Mouse (Mus musculus) frontal cortex, postnatal 36 days (tissue): ENCODE data around the gene Itln1.
"Not testable (repeated sequence)": the region's sequence is repeated elsewhere in the genome, so short reads cannot be mapped to it uniquely, and the experiment has no call there.

Source experiments
- DNase-seq, 2 experiments: peaks; one replicate each; pipeline ENCODE4 v3.0.0; 2022; ENCODE audit warnings: low spot score in 2 of 2

The Itln1 gene

DNA sequence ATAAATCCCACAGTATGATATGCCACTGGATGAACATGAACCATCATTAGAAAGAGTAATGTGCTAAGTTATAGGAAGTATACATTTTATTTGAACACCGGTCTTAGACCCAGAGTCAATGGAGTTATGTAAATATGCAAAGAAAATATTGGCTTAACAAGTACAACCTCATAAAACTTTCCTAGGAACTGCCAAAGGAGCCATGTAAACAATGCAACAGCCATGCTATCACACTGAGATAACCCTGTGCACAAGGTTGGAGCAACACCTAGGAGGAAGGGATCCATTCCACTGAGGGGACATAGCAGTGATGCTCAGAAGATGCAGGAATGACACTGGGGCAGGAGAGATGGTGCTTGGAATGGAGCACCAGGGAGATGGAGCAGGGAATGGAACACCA, 21.3 kb downstream of the Itln1 start:
- DNase-seq = no peak

DNA sequence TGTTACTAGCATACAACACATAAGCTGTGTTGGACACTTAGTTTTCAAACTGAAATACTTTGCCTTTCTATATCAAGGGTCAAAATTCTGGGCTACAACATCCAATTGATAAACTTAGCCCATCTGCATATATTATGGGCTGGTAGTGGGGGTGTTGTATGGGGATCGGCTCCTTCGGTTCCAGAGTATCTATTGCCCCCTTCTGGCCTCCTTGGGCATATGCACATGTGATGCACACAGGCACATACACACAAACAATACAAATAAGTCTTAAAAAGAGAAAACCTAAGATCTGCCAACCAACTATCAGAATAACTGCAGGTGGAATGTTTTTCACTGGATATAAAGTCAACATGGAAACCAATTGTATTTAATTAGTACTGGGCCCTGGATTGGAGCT, 21.9 kb downstream of the Itln1 start:
- DNase-seq = no peak

DNA sequence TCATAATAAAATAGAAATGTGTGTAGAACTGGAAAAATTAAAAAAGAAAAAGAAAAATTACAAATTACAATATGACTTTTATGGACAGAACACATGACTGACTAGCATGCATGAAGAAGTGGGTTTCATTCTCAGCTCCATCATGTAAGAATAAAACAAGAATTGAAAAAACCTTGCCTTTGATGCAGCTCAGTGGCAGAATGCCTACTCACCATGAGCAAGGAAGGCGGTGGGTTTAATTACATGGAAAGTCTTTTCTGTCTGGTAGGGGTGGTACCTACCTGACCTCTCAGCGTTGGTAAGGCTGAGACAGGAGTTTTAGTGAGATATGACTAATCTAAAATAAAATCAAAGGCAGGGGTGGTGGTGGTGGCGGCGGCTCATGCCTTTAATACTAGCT, 30.5 kb downstream of the Itln1 start:
- no peak for DNase-seq

DNA sequence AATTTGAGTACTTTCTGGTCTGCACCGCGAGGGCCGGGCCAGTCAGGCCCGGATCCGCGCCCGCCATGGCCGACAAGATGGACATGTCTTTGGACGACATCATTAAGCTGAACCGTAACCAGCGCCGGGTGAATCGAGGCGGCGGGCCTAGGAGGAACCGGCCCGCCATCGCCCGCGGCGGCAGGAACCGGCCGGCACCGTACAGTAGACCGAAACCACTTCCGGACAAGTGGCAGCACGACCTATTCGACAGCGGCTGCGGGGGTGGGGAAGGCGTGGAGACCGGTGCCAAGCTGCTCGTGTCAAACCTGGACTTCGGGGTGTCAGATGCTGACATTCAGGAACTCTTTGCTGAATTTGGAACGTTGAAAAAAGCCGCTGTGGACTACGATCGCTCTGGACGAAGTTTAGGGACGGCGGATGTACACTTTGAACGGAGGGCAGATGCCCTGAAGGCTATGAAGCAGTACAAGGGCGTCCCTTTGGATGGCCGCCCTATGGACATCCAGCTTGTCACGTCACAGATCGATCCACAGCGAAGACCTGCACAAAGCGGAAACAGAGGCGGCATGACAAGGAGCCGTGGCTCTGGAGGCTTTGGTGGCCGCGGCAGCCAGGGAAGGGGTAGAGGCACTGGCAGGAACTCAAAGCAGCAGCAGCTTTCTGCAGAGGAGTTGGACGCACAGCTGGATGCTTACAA, 31.4 kb downstream of the Itln1 start:
- DNase-seq = peak; percentile 53 to 65

DNA sequence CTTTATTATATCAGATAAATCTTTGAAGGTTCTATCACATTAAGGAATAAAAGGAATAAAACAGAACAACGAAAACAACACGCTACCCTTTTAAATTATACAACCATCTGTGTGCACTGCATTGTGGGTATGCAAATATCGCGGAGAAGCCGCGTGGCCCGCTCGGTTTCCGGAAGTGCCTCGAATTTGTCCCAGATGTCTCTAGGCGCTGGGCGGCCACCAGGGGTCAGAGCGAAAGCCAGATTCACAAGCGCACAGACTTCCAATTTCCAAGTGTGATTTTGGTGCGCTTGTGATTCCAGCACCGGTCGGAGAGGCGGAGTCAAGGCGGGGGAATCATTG, 31.9 kb downstream of the Itln1 start, which contains the start of gene Alyref2:
Gene Alyref2, plus strand, starts transcription at position 229 of the 342 bp plus-strand sequence.
- peak; percentile 88 to 95 for DNase-seq

DNA sequence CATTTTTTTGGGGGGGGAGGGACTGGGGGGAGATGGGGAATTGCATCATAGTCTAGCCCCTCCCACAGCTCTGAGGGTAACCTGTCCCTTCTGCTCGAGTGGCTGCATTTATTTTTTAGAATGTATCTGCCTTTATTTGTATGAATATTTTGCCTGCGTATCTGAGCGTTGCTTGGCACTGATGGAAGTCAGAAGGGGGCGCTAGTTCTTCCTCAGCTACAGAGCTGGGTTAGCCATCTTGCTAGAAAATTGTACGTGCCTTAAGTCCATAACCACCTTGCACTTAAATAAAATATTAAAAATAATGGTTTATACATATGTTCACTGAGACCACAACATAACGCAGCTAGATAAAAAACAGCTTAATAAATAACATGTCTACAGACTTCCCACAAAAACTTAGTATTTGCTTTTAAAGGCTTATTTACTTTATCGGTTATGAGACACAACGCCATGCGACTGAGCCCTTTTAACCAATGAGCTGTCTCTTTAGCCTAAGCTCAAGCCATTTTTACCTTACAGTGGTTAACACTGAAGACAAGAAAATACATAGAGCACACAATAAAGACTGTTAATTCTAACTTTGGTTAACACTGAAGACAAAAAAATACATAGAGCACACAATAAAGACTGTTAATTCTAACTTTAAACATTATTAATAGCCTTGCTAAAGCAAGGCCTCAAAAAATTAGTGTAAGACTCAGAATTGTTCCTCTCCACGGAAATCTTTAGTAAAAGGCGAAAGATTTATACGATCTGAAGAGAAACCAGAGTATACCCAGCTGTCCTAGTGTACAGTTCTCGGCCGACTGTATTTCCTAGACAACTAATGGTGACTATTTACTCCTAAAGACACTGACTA, 32.5 kb downstream of the Itln1 start:
- peak in 1 of 2 experiments; percentile 12 for DNase-seq

DNA sequence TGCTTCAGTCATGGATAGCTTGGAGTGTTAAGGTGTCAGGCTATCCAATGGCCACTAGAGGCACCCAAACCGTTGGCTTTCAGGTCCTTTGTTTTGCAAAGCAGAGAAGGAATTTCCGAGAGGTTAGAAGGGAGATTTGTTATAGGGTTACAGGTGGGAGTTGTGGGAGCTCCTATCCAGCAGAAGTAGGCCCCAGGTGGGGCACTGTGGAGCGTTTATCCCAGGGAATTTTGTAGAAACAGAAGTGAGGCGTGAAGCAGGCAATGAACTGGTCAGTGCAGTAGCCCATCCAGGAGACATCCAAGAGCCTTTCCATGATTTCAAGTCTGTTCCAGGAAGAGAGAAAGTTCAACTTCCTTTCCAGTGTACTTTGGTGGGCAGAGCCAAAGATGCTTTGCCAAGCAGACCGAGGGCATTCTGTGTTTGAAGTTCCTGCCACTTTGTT, 33.4 kb downstream of the Itln1 start:
- DNase-seq = no peak

DNA sequence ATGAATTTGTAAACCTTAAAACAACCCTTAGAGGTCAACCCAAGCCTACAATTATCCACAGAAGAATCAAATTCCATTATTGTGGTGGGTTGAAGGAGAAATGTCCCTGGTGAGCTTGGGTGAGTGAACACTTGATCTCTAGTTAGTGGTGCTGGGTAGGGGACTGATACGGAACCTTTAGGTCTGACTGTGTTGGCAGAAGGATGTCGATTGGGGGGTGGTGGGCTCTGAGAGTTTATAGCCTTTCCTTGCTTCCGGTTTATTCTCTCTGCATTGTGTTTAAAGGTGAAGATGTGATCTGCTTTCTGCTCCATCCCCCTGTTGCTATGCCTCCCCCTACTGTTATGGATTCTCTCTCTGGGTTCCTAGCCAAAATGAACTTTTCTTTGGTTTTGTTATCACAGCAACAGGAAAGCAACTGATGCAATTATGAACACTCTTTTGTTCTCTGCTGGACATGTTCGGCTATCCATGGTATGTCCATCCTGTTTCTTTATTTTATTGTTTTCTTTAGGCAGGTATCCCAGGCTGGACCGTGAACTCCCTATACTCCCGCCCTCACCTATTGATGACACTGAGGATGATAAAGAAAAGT, 34.0 kb downstream of the Itln1 start:
- DNase-seq = no peak

DNA sequence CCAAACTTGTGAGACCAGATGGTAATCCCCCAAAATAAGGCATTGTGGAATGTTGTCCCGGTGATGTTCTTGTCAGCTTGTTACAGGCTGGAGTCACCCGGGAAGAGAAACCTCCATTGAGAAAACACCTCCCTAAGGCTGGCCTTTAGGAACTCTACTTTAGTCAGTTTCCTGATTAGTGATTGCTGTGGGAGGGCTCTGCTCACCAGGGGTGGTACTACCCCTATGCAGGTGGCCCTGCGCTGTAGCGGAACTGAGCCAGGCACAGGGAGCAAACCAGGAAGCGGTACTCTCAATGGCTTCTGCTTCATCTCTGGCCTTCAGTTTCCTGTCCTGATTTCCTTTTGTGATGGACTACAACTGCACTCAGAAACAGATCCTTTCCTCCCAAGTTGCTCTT, 35.2 kb downstream of the Itln1 start:
- no peak for DNase-seq

DNA sequence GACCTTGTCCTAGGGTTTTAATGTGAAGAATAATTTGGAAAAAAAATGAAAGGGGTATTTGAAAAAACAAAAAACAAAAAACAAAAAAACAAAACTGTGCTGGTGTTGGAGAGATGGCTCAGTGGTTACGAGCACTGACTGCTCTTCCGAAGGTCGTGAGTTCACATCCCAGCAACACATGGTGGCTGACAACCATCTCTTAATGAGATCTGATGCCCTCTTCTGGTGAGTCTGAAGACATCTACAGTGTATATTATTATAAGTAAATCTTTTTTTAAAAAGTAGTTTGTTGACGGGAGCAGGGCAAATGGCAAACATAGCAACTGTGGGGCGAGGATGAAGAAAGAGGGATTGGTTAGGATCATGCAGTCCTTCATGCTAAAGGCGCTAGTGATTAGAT, 39.7 kb downstream of the Itln1 start:
- DNase-seq = no peak

DNA sequence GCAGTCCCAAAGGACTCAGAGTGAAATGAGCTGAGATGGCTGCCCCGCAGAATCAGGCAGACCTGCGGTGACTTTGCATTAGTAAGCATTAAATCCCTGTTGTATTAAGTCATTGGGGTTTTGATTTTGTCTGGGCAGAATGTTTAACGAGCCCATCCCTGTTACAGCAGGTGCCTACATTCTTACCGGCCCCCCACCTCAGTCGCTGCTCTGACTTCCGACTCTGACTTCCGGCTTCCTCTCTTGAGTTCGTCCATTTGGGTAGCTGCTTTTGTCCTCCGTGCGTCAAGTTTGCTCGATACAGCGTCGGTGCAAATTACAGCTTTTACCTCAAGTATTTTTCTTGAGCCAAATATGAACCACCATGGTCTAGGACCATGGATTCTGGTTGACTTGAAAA, 40.9 kb downstream of the Itln1 start:
- DNase-seq = no peak

DNA sequence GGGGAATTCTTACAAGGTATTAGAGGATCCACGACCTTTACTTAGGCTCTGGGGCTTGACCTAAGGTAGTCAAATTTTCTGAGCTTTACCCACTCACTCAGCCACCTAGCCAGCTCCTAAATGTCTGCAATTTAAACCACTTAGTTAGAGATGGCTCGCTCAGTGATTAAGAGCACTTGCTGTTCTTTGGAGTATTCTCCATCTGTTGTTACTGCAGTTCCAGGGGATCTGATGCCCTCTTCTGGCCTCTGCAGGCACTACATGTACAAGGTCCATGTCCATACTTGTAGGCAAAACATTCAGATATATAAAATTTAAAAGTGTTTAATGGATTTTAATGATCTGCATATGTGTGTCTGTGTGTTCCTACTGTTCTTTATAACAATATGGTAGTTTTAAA, 56.1 kb downstream of the Itln1 start:
- DNase-seq = peak; percentile 68 to 83

DNA sequence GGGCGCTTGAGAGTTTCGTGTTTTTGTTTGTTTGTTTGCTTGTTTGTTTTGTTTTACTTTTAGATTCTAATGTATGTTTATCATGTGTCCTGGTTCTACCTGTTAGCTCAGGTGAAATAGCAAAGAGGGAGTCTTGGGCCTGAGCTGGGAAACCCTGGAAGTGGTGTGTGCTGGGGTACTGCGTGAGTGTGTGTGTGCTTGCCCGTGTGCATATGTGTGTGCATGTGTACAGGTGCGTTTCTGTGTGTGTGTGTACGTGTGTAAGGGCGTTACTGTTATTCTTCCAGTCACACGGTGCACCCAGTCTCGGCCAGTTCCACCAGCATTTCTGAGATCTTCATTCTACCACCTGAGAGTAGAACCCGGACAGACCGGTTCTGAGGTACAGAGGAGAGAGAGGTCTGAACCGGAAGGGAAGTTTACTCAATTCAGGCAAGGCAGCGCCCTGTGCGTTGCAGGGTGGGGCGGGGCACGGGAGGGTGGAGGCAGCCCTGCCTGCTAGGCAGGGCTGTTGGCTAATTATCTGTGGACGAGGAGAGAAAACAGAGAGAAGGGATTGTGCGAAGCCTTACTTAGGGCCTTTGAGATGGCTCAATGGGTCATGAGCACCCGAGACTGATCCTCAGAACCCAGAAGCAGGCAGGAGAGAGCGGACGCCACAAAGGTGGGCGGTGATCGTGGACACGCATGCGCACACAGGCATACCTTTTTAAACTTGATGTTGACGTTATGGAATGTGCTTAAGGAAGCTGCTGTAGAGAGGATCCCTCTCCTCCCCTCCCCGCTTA, 57.1 kb downstream of the Itln1 start:
- no peak for DNase-seq

DNA sequence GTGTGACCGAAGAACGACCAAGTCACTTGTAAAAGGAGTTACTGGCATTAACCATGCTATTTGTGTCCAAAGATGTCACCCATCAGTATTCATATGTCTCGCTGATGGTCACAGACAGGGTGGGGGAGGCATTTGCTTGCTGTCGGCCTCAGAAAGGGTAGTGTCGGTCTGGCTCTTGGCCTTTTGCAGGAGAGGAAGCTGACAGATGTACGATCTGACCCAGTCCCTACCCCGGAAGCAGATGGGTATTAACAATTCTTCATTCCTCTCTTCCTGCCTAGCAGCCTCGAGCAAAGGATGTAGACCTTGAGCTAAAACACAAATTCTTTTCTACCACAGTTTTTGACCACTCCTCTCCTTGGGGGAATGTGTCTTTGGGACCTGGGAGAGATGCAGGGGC, 58.0 kb downstream of the Itln1 start:
- no peak for DNase-seq

DNA sequence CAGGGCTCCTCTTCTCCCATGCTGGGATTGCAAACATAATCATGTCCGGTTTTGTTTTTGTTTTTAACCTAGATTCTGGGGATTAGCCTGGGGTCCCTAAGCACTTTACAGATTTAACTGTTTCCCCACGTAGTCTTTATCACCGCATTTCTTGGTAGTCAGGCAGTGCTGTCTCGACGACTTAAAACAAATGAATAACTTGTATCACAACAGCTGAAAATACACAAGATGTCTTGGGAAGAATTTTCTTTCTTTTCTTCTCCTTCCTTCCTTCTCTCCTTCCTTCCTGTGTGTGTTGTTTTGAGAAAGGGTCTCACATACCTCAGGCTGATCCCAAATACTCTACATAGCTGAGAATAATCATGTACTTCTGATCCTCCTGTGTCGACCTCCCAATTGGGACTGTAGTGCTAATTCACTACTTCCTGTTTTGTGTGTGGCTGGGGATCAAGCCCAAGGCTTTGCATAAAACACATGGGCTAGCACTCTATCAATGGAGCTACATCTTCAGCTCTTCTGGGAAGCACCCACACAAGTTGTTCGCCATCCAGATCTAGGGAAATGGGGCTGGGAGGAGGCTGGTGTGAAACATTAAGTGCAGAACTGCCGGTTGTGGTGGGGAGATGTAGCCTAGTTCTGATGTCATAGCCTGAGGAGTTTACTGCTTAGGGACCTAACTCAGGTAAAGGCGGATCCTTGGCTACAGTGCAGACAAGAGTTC, 61.0 kb downstream of the Itln1 start:
- DNase-seq = no peak

DNA sequence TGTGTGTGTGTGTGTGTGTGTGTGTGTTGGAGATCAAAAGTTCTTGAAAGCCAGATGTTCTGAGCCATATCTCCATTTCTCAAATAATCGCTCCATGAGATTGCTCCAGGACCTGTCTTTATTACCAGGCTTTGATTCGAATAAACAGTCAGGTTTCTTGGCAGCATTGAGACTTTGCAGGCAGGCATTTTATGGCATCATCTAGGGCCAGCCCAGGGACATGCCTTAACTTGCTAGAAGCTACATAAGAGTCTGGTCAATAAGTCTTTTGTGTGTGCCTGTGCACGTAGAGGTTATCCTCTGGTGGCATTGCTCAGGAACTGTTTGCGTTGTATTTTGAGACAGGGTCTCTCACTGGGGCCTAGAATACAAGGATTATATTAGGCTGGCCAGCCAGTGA, 61.6 kb downstream of the Itln1 start:
- DNase-seq = no peak

DNA sequence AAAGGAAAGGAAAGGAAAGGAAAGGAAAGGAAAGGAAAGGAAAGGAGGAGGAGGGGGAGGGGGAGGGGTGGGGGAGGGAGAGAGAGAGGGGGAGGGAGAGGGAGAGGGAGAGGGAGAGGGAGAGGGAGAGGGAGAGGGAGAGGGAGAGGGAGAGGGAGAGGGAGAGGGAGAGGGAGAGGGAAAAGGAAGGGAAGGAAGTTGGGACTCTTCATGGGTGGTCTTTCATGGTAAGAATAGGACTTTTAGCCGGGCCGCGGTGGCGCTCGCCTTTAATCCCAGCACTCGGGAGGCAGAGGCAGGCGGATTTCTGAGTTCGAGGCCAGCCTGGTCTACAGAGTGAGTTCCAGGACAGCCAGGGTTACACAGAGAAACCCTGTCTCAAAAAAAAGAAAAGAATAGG, 63.2 kb downstream of the Itln1 start:
- not testable (repeated sequence) for DNase-seq

DNA sequence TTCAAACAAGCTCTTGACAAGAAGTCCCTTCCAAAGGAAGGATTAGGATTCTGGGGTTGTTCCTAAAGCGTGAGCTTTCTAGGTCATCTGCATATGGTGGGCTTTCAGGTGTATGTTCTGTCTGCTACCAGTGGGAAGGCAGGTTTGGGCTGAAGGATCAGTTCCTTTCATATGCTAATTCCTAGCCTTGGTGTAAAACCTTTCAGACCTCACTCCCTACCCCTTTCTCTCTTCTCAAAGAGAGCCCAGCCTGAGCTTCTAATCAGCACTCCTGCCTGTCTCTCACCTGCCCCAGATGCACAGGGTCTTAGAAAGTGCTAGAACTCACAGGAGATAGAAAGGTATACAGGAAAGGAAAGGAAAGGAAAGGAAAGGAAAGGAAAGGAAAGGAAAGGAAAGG, 63.6 kb downstream of the Itln1 start:
- DNase-seq = no peak

DNA sequence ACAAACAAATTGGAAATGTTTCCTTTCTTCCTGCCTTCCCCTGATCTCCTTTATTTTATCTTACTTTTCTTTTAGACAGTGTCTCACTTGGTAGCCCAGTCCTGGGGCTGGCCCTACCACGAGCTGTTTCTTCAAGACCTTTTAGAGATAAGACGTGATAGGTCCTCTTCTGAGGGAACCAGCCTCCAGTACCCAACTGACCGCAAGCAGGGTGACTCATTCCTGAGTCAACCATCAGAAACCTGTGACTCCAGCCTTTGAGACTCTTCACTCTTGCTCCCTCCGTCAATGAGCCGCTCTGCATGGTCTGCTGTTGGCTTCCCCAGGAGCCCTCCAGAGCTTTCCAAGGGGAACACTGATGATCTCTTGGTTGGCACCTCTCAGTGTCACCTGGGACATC, 64.2 kb downstream of the Itln1 start:
- no peak for DNase-seq

DNA sequence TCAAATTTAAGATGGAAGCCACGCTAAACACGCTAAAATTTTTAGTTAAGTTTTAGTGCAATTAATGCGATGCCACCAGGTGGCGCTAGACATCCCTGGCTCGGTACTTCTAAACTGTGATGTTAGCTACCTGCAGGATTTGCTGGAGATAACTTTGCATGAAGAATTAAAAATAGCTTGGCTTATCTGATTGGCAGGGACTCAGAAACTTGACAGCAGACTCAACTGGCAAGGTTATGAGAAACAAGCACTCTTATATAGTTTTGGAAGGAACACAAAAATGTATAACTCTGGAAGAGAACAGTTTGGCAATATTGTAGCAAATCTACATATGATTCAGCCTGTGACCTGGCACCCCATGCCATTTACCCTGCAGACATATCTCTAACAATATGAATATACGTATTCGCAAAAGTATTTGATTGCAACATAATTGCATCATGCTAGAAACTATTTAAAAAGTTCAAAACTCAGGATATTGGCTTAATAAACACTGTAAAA, 64.7 kb downstream of the Itln1 start:
- peak; percentile 50 to 67 for DNase-seq

DNA sequence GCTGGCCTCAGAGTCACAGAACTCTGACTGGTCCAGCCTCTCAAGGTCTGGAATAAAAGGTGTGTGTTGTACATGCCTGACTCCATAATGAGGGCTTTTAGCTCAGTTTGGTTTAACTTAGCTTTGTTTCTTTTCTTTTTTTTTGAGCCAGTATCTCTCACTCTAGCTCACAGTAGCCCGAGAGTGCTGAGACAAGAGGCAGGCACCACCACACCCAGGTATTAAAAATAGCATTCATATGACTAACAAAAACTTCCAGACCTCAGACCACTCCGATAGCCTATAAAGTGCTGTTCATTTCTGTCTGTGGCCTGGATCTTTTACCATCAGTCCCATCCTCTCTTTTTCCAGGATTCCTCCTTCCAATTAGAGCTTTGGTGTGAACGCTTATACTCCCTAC, 65.4 kb downstream of the Itln1 start:
- DNase-seq = no peak
